Mouse (Mus musculus): ENCODE data around the gene 4930444G20Rik.

DNA sequence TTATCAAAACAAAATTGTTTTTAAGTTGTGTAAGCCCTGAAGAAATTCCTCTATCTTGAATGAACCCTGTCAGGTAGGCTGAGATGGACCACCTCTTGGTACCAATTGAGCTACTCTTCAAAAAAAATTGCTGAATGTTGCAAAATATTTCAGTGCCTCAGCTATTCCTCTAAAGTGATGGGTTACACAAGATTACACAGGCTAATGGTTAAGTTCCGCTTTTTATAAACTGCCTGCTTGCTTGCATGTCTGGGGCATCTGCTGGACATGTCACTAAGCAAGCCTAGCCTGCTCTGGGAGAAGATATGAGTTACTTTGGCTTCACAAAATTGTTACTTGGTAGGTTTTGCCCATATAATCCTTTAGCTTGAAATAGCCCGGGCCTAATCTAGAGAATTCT lies 2.3 kb upstream of the 4930444G20Rik start:
- TF ChIP-seq CTCF (IDR thresholded peaks at IDR 0.05; ENCODE audit: insufficient read depth, low read depth, low read length) (no peak), POLR2A (IDR thresholded peaks at IDR 0.05; ENCODE audit: insufficient read depth, low read depth, low read length) (no peak)

All from olfactory bulb, adult 2 months (tissue).